Mouse (Mus musculus): ENCODE measurements around the gene Phospho1.

The Phospho1 gene

DNA sequence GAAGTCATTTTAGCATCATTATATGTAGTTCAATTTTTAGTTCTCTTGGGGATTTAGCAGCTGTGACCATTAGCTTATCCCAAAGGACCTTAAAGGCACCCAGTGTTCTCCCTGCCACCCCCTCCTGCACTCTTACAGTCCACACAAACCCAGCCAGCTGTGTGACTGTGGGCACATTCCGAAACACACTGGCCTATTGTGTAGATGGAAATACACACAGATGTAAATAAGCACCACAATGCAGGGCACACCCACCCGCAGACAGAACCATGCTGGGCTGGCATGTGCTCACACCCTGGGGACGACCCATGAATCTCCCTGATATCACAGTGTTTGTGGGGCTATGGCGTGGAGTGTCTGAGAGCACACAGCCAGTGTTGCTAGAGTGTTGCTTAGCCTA lies 12.1 kb upstream of the Phospho1 start:
- no peak for DNase-seq (ENCODE audit: low spot score in 2 of 2)

DNA sequence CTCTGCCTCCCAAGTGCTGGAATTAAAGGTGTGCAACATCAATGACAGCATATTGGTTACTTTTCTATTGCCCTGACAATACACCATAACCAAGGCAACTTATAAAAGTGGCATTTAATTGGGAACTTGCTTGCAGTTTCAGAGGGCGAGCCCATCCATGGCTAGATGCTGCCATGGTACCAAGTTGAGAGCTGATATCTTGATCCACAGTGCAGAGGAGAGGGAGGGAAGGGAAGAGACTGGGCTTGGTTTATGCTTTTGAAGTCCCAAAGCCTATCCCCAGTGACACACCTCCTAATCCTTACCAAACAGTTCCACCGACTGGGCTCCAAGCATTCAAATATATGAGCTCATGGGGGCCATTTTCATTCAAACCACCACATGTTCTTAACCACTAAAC lies 10.2 kb upstream of the Phospho1 start:
- DNase-seq (ENCODE audit: low spot score in 2 of 2), result no peak

DNA sequence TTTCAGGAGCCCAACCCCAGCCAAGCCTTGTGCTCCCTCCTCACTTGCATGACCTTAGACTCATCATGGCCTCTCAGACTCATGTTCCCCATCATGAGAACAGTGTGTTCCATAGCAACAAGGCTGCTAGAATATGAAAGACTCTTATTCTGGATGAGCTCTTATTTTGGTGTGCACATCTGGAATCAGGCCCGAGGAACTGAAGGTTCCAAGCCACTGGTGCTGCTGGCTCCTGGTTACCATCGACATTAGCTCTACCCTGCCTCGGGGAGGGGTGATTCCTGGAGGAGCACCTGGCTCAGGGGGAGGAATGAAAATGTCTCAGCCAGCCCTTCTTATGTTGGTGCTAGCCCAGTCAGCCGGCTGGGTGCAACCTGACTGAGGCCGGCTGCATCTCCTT lies 9.4 kb upstream of the Phospho1 start:
- DNase-seq (ENCODE audit: low spot score in 2 of 2), result no peak

DNA sequence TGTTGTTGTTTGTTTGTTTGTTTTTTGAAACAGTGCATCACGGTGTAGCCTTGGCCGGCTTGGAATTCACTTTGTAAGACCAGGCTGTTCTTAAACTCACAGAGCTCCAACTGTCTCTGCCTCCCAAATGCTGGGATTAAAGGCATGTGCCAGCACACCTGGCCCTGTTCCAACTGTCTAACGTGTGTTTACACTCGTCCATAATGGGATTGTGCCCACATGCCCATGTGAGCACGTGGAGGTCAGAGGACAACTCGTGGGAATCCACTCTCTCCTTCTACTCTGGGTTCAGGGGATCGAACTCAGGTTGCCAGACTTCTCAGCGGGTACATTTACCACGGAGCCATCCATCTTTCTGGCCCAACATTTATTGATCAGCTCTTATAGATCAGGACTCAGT lies 8.9 kb upstream of the Phospho1 start:
- DNase-seq (ENCODE audit: low spot score in 2 of 2), result no peak

DNA sequence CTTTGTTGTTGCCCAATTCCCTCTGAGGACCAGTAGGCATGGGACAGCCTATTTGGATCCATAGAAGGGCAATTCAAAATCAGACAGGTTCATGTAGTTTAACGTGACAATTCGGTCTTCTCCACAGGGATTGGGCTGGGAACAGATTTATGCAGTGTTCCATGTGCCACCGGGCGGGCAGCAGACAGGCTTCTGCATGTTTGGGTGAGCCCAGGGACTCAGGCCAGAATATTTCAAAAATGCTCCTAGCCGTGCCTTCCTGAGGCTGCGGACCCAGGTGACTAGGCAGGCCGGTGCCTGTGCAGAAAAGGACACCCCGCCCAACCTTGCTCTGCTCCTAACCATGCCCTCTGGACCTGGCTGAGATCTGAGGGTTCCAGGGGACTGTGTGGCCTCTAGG lies 5.2 kb upstream of the Phospho1 start:
- DNase-seq (ENCODE audit: low spot score in 2 of 2), result no peak

DNA sequence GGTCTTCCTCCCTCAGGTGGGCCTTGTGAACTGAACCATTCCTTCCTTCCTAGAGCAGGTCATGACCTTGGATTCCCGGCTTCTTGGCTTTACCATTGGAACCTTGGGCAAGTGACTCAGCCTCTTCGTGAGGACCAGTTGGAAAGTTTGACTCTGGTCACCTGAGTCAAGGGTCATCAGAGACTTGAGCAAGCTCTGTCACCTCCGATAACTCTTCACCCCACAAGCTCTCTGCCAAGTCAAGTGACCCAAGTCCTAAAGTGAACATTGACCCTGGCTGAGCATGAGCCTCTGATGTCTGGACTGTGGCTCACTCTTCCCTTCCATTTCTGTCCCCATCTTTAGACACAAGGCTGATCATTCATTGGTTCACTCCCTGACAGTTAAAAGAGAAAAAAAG lies 2.8 kb upstream of the Phospho1 start:
- DNase-seq (ENCODE audit: low spot score in 2 of 2), result no peak

DNA sequence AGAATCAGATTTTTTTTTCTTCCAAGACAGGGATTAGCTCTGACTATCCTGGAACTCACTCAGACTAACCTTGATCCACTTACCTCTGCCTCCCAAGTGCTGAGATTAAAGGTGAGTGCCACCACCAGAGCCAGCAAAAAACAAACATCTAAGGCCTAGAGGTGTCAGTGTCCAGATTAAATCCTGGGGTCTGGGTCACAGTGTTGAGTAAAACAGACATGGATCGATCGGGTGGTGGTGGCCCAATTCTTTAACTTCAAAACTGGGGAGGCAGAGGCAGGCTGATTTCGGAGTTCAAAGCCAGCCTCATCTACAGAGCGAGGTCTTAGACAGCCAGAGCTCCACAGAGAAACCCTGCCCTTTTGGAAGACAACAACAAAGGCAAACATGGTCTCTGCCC lies 1.9 kb upstream of the Phospho1 start:
- no peak for DNase-seq (ENCODE audit: low spot score in 2 of 2)

DNA sequence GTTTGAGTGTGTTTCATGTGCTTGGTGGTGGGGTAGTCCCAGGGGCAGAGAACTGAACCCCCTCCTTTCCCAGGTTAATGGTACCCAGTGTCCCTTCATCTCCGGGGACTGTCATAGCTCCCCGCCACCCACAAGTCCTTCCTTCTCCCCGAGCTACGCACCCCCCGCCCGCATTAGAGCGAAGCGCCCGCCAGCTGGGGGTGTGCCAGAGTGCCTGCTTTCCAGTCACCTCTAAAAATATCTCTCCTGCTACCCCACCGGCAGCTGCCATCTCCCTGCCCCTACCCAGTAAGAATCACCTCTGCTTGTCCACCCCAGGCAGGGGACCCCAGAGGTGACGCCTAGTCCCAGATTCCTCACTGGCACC lies 561 bp downstream of the Phospho1 start:
- peak; percentile 37 to 58 for DNase-seq (ENCODE audit: low spot score in 2 of 2)

DNA sequence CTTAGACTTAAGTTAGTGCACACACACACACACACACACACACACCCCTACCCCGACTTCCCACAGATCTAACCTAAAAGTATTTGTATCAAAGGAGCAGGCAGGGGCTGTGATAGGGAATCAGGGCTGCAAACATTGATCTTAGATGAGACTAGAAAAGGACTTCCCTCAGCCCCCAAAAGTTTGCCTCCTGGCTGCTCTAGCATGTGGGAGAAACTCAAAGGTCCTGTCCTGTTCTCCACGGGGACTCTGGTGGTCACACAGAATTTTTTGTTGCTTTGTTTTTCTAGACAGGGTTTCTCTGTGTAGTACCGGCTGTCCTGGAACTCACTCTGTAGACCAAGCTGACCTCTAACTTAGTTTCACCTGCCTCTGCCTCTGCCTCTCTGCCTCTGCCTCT lies 1.3 kb downstream of the Phospho1 start:
- no peak for DNase-seq (ENCODE audit: low spot score in 2 of 2)

DNA sequence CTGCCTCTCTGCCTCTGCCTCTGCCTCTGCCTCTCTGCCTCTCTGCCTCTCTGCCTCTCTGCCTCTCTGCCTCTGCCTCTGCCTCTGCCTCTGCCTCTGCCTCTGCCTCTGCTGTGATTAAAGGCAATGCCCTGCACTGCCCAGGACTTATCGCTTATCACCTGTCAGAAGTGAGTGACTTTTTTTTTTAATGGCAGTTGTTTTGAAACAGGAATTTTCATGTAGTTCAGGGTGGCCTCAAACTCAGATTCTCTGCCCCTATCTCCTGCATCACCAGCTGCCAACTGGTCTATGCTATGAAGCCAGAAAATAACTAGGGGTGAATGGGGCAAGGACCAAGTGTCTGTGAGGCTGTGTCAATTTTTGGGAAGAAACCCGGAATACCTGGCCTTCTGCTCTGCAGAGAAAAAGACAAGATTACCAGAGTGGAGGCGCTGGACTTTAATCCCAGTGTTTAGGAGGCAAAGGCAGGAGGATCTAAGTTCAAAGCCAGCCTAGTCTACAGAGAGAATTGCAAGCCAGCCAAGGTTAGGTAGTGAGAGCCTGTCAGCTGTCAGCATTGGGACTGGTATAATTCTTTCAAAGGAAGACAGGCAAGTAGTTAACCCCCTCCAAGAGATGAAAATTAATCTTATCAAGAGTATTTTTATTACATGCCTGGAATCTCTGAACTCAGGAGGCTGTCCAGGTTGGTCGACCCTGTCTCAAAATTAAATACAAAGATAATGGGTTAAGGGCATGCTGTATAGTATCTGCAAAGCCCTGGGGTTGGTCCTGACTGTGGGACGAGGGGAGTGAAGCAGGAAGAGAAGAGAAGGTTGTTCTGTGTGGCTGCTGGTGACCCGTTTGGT lies 2.2 kb downstream of the Phospho1 start:
- DNase-seq (ENCODE audit: low spot score in 2 of 2), result no peak

DNA sequence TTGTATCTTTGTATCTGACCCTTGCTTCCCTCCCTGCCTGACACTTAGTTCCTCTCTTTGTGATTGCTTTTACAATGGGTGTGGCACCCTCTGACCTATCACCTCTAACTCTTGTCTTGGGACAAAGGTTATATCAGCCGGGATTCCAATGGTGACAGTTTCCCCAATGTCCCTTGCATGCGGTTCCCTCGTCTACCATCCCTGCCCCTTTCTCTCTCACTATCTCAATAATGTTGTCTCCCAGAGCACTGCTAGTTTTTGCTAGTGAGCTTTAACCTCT lies 2.8 kb downstream of the Phospho1 start:
- DNase-seq (ENCODE audit: low spot score in 2 of 2), result no peak

DNA sequence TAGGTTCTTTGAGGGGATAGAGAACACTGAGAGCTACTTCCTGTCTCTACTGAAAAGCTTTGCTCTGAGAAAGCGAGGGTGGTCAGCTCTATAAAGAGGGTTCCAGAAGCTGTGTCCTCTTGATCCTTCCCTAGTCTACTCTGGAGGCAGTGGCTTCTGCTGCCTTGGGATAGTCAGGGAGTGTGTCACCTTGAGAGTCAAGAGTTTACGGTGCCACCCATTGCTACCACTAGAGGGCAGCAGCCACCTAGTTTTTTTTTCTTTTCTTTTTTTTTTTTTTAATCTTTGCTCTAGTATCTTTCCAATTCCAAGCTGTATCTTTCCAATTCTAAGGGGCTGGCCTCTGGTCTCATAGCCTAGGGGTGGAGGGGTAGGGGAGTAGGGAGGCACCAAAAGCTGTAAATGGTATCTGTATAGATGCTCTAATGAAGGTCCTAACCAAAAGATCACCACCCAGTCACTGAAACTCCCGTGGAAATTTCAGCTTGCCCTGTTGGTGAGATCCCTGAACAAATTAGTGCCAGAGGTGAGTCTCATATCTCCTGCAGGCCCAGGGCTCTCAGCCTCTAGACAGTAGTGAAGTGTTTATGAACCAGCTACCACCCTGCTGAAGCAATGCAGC lies 3.3 kb downstream of the Phospho1 start:
- DNase-seq (ENCODE audit: low spot score in 2 of 2), result peak in 1 of 2 experiments; percentile 42

DNA sequence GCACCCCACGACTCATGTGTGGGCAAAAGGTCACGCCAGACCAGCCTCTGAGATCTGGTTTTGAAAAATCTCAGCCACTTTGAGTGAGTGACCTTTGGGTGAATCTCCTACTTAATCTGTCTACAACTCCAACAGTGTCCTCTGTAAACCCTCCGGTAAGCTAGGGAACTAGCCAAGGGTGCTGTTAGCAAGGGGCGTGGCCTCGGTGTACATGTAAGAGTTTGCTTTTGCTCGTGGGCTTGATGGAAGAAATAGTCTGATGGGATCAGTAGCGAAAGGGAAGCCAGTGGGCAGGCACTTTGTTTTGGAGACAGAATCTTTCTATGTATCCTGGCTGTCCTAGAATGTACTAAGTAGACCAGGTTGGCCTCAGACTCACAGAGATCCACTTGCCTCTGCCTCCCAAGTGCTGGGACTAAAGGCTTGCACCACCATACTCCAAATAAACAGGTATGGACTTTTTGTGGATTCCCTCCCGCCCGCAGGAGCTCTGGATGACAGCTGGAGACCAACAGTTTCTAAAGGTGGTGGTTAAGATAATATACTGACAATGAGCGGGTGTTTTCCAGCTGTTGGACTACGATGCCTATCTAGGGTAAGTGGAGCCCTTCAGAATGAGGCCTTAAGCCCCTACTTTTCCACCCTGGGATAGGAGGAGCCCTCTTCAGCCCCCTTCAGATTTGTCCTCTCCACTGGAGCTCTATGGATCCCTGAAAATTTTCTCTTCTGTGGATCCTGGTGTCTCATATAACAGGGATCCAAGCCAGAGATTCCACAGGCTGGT lies 4.1 kb downstream of the Phospho1 start:
- DNase-seq (ENCODE audit: low spot score in 2 of 2), result no peak

DNA sequence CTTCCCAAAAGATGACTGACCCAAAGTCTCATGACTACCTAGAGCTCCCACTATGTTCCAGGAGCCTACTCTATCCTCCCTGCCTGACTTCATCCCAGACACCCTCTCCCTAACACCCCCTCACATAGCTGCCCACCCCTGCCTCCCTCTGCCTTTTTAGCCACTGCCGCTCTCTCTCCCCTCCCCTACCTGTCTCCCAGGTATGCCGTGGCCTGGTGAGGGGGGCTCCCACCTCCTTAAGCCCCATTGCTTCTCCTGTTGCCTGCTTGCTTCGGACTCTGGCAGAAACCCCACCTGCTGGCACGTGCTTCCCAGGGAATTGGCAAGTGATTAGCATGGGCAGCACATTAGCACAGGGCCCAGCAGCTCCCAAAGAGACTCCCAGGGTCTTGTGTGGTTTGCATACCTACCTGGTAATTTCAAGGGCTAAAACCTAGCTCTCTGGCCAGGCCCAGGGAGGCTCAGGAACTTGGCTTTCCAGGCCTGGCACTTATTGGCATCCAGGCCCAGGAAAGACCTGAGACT lies 5.3 kb downstream of the Phospho1 start:
- no peak for DNase-seq (ENCODE audit: low spot score in 2 of 2)

DNA sequence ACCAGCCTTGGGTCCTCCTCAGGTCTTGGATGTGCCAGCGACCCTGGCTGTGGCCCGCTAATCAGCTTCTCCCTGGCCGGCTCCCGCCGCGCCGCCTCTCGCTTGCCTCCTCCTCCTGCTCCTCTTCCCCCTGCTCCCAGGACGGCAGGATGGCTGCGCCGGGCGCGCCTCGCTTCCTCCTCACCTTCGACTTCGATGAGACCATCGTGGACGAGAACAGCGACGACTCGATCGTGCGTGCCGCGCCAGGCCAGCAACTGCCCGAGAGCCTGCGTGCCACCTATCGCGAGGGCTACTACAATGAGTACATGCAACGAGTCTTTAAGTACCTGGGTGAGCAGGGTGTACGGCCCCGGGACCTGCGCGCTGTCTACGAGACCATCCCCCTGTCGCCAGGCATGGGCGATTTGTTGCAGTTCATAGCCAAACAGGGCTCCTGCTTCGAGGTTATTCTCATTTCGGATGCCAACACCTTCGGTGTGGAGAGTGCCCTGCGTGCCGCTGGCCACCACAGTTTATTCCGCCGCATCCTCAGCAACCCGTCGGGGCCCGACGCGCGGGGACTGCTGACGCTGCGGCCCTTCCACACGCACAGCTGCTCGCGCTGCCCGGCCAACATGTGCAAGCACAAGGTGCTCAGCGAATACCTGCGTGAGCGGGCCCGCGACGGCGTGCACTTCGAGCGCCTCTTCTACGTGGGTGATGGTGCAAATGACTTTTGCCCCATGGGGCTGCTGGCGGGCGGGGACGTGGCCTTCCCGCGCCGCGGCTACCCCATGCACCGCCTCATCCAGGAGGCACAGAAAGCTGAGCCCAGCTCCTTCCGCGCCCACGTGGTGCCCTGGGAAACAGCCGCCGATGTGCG lies 6.3 kb downstream of the Phospho1 start:
- no peak for DNase-seq (ENCODE audit: low spot score in 2 of 2)

DNA sequence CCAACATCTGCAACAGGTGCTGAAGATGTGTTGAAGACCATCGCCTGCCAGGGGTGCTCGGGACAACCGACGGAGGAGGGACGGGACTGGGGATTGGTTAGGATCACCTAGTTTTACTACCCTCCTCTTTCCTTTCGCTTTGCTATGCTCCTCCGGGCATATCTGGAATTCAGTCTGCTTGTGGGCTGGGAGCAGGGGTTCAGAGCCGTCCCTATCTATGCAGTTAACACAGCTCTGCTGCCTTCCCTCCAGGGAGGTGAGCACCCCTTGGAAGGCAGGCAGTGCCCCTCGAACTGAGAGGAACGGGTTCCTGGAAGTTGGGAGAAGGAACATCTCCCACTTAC lies 6.9 kb downstream of the Phospho1 start:
- DNase-seq (ENCODE audit: low spot score in 2 of 2), result no peak

DNA sequence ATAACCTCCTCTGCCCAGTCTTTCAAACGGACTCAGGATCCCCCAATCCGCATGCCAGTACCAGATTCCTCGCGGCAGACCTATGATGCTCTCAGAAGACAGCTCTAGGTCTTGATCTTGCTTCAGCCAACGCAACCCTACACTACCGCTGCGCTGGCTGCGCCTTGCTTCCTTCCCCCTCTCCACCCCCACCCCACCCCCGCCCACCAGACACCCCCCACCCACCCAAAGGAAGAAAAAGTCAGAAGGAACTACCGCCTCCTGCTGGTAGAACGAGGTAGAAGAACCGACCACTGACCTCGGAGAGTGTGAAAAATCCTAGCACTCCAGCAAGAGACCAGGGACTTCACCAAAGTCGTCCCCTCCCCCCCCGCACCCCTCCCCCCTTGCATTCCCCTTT lies 7.3 kb downstream of the Phospho1 start:
- no peak for DNase-seq (ENCODE audit: low spot score in 2 of 2)

DNA sequence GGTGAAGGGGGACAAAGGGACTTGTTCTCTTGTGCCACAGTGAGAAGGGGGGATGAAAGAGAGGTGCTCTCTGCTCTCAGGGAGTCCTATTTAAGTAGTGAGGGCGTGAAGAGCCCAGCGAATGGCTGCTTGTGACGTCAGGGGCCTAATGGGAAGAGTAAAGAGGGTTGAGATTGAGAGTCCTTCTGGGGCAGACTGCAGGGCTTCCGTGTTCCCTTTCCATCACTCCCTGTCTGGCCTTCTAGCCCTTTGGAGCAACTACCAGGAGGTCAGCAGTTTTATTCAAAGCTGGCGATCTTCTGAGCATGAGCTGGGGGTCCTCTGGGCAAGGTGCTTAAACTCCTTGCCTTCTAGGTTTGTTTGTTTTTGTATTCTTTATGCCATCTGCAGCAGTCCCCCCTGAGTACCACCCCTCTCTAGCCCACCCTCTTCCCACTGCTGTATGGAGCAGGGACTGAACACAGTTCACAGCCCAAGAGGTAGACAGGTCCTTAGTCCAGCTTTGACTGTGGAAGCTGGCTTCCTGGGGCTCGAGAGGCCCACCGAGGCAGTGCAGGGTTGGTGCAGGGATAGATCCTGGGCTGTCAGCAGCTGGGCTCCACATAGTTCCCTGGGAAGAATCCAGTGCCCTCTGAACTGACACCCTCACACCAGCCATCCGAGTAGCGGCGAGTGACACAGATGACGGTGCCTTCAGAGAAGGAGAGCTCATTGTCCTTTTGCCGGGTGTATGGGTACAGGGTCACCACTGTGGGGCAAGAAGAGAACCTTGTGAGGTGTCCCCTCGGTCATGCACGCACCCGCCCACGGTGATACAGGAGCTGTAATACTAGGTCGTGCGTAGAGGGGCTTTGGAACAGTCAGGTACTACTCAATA lies 8.1 kb downstream of the Phospho1 start:
- no peak for DNase-seq (ENCODE audit: low spot score in 2 of 2)

DNA sequence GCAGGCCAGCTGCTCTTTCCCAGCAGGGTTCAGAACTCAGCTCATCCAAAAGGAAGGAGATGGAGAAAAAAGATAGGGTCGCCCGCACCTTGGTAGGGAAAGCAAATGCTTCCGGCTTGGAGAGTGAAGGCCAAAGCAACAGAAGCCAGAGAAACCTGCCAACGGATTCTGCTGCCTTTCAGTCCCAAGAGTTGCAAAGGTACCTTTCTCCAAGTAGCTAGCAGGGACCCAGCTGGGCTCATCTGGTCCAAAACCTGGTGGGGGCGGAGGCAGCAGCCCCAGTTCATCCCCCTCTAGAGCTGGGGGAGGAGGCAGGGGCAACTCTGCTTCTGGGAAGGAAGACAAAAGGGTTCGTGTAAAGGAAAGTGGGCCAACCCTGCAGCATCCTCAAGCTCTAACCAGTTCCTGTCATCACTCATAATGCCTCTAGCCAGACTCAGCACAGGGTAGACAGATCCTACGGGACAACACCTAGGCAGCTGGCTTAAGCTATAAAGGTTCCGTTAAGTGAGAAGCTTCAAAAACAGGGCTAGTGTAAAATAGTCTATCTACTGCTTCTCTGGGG lies 8.8 kb downstream of the Phospho1 start:
- DNase-seq (ENCODE audit: low spot score in 2 of 2), result no peak

DNA sequence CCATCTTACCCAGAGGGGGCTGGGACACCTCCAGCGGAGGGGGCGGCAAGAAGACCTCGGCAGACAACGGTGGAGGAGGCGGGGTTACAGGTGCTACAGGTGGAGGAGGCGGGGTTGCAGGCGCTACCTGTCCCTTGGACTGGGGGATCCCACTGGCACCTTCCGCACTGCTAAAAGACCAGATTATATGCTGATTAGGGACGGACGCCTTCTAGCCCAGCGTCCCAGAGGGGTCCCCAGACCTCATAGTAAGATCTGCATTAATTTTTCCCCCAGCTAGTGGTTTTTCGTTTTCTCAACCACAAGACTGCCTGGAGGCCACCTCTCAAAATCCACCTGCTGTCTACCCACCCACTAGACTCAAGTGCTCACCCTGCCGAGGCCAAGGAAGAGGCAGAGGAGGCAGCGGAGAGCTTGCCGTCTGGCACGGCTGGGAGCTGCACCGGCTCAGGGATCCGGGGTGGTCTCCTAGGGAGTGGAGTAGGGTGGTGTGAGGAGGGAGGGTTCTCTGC lies 9.4 kb downstream of the Phospho1 start:
- no peak for DNase-seq (ENCODE audit: low spot score in 2 of 2)

Data from right cerebral cortex, postnatal 36 days (tissue).